Mouse (Mus musculus) left cerebral cortex, postnatal 10 days (tissue): ENCODE measurements at regions not wholly inside any gene's neighbourhood (a gene's known extent, or its start where the extent isn't known, plus 50 kb on each side); places are given as distances from the start of the nearest gene placed in this dataset.
"Not testable (repeated sequence)": the region's sequence is repeated elsewhere in the genome, so short reads cannot be mapped to it uniquely, and the experiment has no call there.

Source experiments
- DNase-seq, 2 experiments: peaks; one replicate each; pipeline ENCODE4 v3.0.0; 2021 to 2022; ENCODE audit warnings: low spot score in 2 of 2, mixed read lengths in 1 of 2; ENCODE audit errors: extremely low spot score in 1 of 2
- intact Hi-C: fragments of 180-260 bp; cut with DNase I; formaldehyde crosslinking; loops from one replicate; pipeline ENCODE4 v1.15.1; 2025

- DNase-seq = no peak
- intact Hi-C loops = no loop called here
Observed at GRCm38 (mm10) chr8:126877039-126877365, 68.6 kb downstream of the Tomm20 start.

DNA sequence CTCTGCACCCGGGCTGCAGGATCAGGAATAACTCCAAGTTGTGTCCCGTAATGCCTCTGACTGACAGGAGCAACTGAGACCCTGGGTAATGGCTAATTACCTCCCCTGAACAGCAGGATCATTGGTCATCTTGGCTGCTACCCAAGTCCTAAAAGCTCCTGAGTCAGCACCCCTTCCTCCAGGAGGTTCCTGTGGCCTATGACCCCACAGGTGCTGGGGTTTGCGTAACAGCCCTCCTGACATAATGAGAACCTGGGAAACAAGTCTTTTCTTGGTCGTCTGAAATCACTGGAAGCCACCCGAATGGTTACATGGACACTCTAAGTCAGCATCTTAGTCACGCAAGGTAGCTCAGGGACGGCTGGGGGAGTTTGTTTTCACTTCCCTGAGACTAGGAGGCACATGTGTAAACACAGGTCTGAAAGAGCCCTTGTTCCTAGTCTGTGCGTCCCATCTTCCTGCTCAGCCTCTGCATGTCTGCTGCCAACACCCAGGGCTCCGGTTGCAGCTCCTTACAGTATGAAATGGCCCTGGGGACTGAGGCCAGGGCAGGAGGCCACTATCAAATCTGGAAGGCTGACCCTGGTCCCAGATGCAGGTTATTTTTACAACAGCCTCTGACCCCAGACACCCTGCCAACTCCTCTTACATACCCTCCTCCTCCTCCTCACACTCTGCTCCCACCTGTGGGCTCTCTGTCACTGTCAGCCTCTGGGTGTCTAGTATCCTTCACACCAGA, 69.2 kb downstream of the Tomm20 start:
- intact Hi-C loops = no loop called here
- no peak for DNase-seq

DNA sequence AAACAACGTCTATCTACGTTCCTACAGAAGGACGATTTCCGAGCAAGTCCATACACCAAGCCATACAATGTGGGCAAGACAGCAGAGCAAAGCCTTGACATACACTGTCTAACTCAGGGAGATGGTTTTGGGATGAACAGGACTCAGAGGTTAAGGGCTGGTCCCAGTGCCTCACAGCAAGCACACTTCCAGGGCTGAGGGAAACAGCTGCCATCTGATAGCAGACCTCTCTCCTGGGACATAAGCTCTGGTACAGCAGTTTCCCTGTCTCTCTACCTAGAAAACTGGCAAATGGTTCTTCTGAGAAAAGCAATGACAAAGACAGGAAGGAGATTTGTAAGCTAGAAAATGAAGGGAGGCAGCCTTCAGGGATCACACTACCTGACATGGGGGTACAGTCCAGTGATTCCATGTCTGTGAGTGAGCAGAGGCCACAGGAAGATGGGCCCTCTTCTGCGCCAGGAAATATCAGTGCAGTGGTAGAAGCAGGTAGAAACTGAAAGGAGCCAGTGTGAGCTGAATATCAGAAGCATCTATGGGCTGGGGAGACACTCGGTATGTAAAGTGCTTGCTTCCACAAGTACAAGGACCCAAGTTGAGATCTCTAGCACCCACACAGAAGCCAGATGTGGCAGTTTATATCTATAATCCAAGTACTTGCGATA, 70.0 kb downstream of the Tomm20 start:
- intact Hi-C loops = no loop called here
- DNase-seq = no peak

DNA sequence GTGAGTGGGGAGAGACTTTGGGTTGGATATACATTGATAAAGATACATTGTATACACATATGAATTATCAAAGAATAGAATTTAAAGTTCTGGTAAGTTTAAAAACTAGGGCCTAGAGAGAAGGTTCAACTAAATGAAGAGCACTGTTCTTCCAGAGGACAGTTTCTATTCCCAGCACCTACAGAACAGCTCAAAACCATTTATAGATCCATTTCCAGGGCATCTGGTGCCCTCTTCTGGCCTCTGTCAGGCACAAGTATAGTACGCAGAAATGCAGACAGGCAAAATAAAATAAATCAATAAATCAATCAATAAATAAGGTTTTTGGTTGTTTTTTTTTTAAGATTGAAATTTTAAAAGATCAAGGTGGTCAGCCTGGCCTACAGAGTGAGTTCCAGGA, 70.8 kb downstream of the Tomm20 start:
- intact Hi-C loops = no loop called here
- no peak for DNase-seq

DNA sequence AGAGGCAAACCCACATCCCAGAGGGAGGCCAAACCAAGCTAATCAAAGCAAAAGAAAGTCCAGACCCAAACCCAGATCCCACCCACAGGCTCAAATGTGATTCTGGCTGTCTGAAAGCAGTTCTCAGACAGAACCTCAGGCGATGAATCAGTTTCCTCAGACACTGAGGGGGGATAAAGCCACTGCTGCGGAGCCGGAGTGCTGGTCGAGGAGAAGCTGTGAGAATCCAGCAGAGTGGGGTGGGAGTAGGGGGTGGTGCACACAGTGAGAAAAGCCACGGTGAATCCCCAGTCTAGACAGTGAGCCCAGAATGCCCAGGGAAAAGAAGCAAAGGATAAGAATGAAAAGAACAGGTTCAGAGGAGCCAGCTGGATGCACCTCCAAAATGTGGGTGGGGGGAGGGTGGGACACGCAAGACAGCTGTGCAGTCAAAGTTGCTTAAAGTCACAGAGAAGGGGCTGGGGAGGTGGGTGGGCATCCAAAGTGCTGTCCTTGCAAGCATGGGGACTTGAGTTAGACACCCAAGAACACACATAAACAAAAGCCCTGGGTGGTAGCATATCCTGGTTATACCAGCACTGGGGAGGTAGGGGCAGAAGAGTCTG, 71.4 kb downstream of the Tomm20 start:
- no peak for DNase-seq
- intact Hi-C loops = no loop called here

DNA sequence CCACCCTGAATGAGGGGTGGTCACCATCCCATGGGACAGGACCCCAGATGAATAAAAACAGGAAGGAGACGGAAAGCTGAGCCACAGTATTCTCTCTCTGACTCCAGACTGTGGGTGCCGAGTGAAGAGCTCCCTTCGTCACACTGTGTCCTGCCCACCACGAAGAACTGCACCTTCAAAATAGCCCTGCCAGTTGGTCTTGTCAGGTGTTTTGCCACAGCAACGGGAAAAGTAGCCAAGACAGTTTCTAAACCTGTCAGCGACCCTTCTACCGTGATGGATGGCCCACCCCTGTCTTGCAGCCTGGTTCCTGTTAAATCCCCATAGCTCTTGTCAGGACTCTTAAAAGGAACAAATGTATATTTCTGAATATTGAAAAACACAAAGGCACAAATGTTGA, 72.3 kb downstream of the Tomm20 start:
- intact Hi-C loops = no loop called here
- DNase-seq = no peak

DNA sequence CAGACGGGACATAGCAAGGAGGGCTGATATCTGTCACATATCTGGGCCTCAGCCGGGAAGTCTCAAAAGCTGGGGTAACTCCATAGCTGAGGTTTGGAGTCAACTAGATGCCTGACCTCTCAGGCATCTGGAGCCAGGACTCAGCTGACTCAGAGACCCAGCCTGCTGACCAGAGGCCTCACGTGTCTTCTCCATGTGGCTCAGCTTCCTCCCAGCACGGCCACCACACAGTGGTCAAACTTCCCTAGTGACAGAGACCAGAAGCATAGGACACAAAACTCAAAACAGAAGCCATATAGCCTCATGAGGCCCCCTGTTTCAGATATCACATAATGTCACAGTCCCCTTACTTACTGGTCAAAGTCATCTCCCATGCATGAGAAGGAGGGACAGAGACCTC, 73.1 kb downstream of the Tomm20 start:
- peak in 1 of 2 experiments; percentile 59 for DNase-seq
- intact Hi-C loops = no loop called here

GRCm38 (mm10) chr8:126872133-126872532, 73.5 kb downstream of the Tomm20 start:
- intact Hi-C loops = no loop called here
- peak in 1 of 2 experiments; percentile 32 for DNase-seq

GRCm38 (mm10) chr8:126869464-126869850, 76.2 kb downstream of the Tomm20 start:
- intact Hi-C loops = no loop called here
- DNase-seq = no peak

GRCm38 (mm10) chr8:126868831-126869463, 76.7 kb downstream of the Tomm20 start:
- intact Hi-C loops = no loop called here
- DNase-seq = no peak

DNA sequence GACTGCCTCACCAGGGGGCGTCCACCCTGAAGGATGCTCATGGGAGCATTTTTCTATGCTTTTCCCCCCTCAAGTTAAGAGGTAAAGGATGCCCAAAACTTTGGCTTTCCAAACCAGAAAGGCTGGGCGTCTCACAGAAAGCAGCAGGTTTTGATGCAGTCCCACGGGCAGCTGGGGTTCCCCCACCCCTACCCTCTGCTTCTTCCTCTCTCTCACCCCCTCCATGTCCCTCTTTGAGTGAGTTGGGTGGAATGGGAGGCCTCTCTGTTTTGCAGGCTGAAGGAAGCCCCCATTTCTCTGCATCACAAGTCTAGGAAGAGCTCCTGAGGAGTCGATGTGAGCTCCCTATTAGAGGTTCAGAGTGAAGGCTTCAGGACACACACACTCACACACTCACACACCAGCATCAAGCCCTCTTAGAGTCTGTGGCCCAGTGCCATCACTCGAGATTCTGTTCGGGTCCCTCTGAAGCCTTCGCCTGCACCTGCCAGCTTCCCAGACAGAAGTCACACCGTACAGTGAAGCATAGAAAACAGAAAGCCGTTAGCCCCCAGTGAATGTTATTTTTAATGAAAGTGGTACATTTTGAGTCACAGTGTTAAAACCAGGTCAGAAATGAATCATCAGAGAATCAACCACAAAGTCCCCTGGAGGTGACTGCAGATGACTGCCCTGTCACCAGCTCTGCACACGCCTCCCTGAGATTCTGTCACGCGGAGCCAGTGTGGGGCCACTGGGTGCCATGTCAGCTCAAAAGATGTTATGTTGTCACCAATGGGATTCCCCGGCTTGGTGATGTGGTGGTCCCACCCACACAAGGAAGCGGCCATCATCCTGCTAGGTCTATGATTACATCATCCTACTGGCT, 78.3 kb downstream of the Tomm20 start:
- DNase-seq = no peak
- intact Hi-C loops = no loop called here

GRCm38 (mm10) chr8:126864314-126864948, 81.2 kb downstream of the Tomm20 start:
- intact Hi-C loops = no loop called here
- DNase-seq = no peak

DNA sequence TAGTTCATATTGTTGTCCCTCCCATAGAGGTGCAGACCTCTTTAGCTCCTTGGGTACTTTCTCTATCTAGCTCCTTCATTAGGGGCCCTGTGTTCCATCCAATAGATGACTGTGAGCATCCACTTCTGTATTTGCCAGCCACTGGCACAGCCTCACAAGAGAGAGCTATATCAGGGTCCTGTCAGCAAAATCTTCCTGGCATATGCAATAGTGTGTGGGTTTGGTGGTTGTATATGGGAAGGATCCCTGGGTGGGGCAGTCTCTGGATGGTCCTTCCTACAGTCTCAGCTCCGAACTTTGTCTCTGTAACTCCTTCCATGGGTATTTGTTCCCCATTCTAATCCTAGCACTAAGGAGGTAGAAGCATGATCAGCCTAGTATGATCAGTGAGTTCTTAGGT, 82.0 kb downstream of the Tomm20 start:
- intact Hi-C loops, DNase-seq: not testable (repeated sequence)

DNA sequence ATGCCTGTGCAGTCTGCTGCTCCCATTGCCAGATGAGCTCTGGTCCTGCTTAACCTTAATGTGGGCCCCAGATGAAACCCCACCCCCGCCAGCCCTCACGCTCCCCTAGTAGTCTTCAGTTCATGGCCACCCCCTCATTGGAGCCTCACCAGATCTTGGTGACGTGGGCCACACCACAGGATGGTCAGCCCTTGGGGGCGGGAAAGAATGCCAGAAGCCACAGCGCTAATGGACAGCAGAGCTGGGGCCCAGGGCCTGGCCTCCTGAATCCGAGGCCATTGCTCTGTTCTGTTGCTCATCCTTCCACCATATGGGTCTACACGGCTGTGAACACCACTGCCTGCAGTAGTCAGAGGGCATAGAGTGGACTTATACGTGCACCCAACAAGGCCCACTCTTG, 83.9 kb downstream of the Tomm20 start:
- intact Hi-C loops = no loop called here
- no peak for DNase-seq

DNA sequence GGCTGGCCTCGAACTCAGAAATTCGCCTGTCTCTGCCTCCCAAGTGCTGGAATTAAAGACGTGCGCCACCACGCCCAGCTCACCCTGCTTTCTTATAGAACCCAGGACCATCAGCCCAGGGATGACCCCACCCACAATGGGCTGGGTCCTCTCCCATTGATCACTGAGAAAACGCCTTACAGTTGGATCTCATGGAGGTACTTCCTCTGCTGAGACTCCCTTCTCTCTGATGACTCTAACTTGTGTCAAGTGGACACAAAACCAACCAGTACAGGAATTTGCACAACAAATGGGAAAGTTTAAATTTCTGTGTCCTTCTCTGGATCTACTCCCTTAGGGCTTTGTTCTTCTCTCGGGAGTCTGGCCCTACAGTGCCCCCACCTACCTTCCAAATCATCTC, 85.0 kb downstream of the Tomm20 start:
- DNase-seq = no peak

GRCm38 (mm10) chr8:126859706-126860424, 85.8 kb downstream of the Tomm20 start:
- no peak for DNase-seq
- intact Hi-C loops = no loop called here

More for the DNA sequence above, 85.0 kb downstream of the Tomm20 start:
- intact Hi-C loops = no loop called here

GRCm38 (mm10) chr8:126857307-126858203, 88.1 kb downstream of the Tomm20 start:
- no peak for DNase-seq
- intact Hi-C loops = no loop called here
